37 mouse cellular contexts compared by ENCODE assay signal in the genomic region with DNA sequence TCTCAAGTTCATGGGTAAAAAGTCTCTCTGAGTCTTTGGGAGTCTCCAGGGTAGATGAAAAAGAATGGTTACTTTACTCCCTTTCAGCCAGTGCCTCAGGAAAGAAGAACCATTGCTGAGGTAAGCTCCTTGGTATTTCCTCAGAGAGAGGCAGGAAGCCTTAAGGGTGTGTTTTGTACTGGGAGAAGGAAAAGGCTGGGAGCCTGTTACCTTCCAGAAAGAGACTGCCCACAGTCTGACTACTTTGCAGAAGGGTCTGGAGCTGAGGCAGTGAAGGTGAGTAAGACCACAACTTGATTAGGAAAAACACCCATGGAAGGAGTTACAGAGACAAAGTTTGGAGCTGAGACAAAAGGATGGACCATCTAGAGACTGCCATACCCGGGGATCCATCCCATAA. TPM values are rescaled to one million over a fixed set of nuclear protein-coding genes. Genes with fewer than 3 reads are reported as not detected.
DNase-seq lines count a peak whose midpoint lies in the region; ATAC-seq and TF ChIP-seq lines count a peak whose summit lies in the region.
"Had no signal": no experiment of that assay in that cellular context is flagged by ENCODE, and none has a peak within 500 bp of the region (broad histone marks: within the 10 kb centered on the region; RNA-seq: fewer than 3 reads in every experiment).

No protein-coding gene starts in this region.

- H3K4me1 ChIP-seq in heart, adult 2 months (ENCODE audit: control insufficient read depth, insufficient read depth, low read length) = peaks cover 15% of the 10 kb centered on the region
- H3K4me1 ChIP-seq in heart, embryonic 11.5 days (ENCODE audit: control insufficient read depth, insufficient read depth, low read length) = no peaks in the 10 kb centered on the region
- peaks cover 23% of the 10 kb centered on the region for H3K4me1 ChIP-seq in liver, adult 2 months (ENCODE audit: control insufficient read depth, insufficient read depth, low read length)
- H3K4me1 ChIP-seq in CH12.LX (ENCODE audit: control insufficient read depth in 1 of 2, insufficient read depth in 2 of 2) = peaks cover 2 to 37% of the 10 kb centered on the region in 2 experiments; a peak in 3 of 4 replicates
- peaks cover 15% of the 10 kb centered on the region for H3K4me1 ChIP-seq in brown adipose tissue, adult 24 weeks (ENCODE audit: control insufficient read depth, insufficient read depth, insufficient read length, low read length)
- H3K4me1 ChIP-seq in hindbrain, embryonic 14.5 days (replicated peaks; ENCODE audit: control insufficient read depth, insufficient read depth, low read length) = no peaks in the 10 kb centered on the region
- H3K4me1 ChIP-seq: hindbrain, embryonic 12.5 days; limb, embryonic 13.5 days; lung, embryonic 15.5 days; midbrain, embryonic 12.5 days had no signal

- H3K27ac ChIP-seq in heart, adult 2 months = peak overlapping the region; percentile 95
- no peak overlapping the region for H3K27ac ChIP-seq in heart, embryonic 11.5 days (ENCODE audit: low read depth, low read length)
- peak overlapping the region; percentile 23 for H3K27ac ChIP-seq in liver, adult 2 months (replicated peaks; ENCODE audit: insufficient read depth, low read depth, low read length)
- peak overlapping the region; percentile 23; the same call in 1 of the 2 replicates for H3K27ac ChIP-seq in CH12.LX (ENCODE audit: insufficient read depth, low read depth)
- H3K27ac ChIP-seq in brown adipose tissue, adult 24 weeks (replicated peaks; ENCODE audit: low read depth, low read length) = peak overlapping the region; percentile 97
- no peak overlapping the region for H3K27ac ChIP-seq in hindbrain, embryonic 14.5 days
- H3K27ac ChIP-seq: forebrain, embryonic 13.5 days; hindbrain, embryonic 12.5 days; limb, embryonic 13.5 days; liver, embryonic 14.5 days; lung, embryonic 15.5 days; midbrain, embryonic 12.5 days; neural tube, embryonic 12.5 days had no signal

- no peak for TF ChIP-seq RAD21 in CH12.LX (IDR thresholded peaks at IDR 0.05; ENCODE audit: low read depth, low read length)

- no peaks in the 10 kb centered on the region for H3K79me2 ChIP-seq in heart, adult 2 months (replicated peaks; ENCODE audit: control insufficient read depth, insufficient read depth, low read length)
- H3K79me2 ChIP-seq in liver, adult 2 months (ENCODE audit: control insufficient read depth, insufficient read depth, low read length) = no peaks in the 10 kb centered on the region; the same call in 1 of the 2 replicates
- no peaks in the 10 kb centered on the region for H3K79me2 ChIP-seq in CH12.LX (replicated peaks; ENCODE audit: control insufficient read depth, extremely low read depth, insufficient read depth, poor library complexity, severe bottlenecking)

- DNase-seq in heart, adult 2 months = peak; percentile 31 to 41
- no peak for DNase-seq in liver, adult 2 months (ENCODE audit: extremely low read depth, low read depth, low spot score)
- no peak for DNase-seq in liver
- DNase-seq in CH12.LX (ENCODE audit: extremely low read depth) = no peak
- no peak for DNase-seq in hindbrain, embryonic 14.5 days (ENCODE audit: low spot score)
- DNase-seq: adrenal gland, postnatal 36 days; cerebellum, adult 8-10 months; cerebellum, postnatal 25 days; gastrocnemius, postnatal 36 days; kidney, postnatal 25 days; right cerebral cortex, adult 18-20 months; thymus, postnatal 4 days had no signal

- H3K9me3 ChIP-seq in heart, embryonic 11.5 days (replicated peaks; ENCODE audit: control insufficient read depth, low read length) = no peaks in the 10 kb centered on the region
- H3K9me3 ChIP-seq in CH12.LX (replicated peaks; ENCODE audit: low read length) = no peaks in the 10 kb centered on the region
- H3K9me3 ChIP-seq in hindbrain, embryonic 14.5 days (ENCODE audit: control insufficient read depth, low read length) = no peaks in the 10 kb centered on the region
- H3K9me3 ChIP-seq: forebrain, embryonic 13.5 days; hindbrain, embryonic 12.5 days; limb, embryonic 13.5 days; lung, embryonic 15.5 days; midbrain, embryonic 12.5 days; neural tube, embryonic 12.5 days had no signal

- H3K9ac ChIP-seq in heart, adult 2 months (ENCODE audit: low read depth, low read length) = peak overlapping the region; percentile 49
- H3K9ac ChIP-seq in heart, embryonic 11.5 days (ENCODE audit: low read depth, low read length) = no peak overlapping the region
- H3K9ac ChIP-seq in liver, adult 2 months (ENCODE audit: low read depth, low read length) = no peak overlapping the region
- H3K9ac ChIP-seq in CH12.LX (ENCODE audit: insufficient read depth, low read depth) = peak overlapping the region; percentile 76
- H3K9ac ChIP-seq in hindbrain, embryonic 14.5 days = no peak overlapping the region
- H3K9ac ChIP-seq: forebrain, embryonic 13.5 days; hindbrain, embryonic 12.5 days; limb, embryonic 13.5 days; liver, embryonic 14.5 days; lung, embryonic 15.5 days; midbrain, embryonic 12.5 days; neural tube, embryonic 12.5 days had no signal

- dilution Hi-C loops in CH12.LX (cut with MboI; ENCODE audit: extremely low pct_ligation_motif_present, extremely low pct_unique_long_range_greater_than_20kb, low sequenced_read_pairs) = no loop called here

- in situ Hi-C loops in CH12.LX (cut with MboI; ENCODE audit: low pct_ligation_motif_present, low pct_unique_long_range_greater_than_20kb, low sequenced_read_pairs) = loop anchor here (25.0 kb wide), 1 partner anchor 564 kb away; a partner anchor contains a TSS

- intact Hi-C loops in heart, adult 2 months (cut with DNase I) = loop anchor here (5.0 kb wide), 1 partner anchor 34 kb away; a partner anchor contains a TSS

- 53% methylated on average over 1 of the region's 1 CpGs for WGBS in heart, adult 2 months
- WGBS in heart, embryonic 11.5 days (ENCODE audit: insufficient replicate concordance) = 92% methylated on average over 1 of the region's 1 CpGs
- 90% methylated on average over 1 of the region's 1 CpGs for WGBS in liver, adult 2 months
- WGBS in hindbrain, embryonic 14.5 days = 77% methylated on average over 1 of the region's 1 CpGs

- no peaks in the 10 kb centered on the region for H3K27me3 ChIP-seq in heart, adult 2 months (ENCODE audit: control insufficient read depth, insufficient read depth, low read length)
- H3K27me3 ChIP-seq in heart, embryonic 11.5 days (ENCODE audit: control insufficient read depth, insufficient read depth, low read length) = no peaks in the 10 kb centered on the region
- H3K27me3 ChIP-seq in liver, adult 2 months (ENCODE audit: control insufficient read depth, insufficient read depth, low read length) = no peaks in the 10 kb centered on the region
- H3K27me3 ChIP-seq in CH12.LX (replicated peaks) = no peaks in the 10 kb centered on the region
- H3K27me3 ChIP-seq in hindbrain, embryonic 14.5 days (ENCODE audit: control insufficient read depth, insufficient read depth, low read length) = no peaks in the 10 kb centered on the region
- H3K27me3 ChIP-seq: forebrain, embryonic 13.5 days; hindbrain, embryonic 12.5 days; limb, embryonic 13.5 days; lung, embryonic 15.5 days; neural tube, embryonic 12.5 days had no signal

- H3K36me3 ChIP-seq in heart, adult 2 months (ENCODE audit: control insufficient read depth, insufficient read depth, low read length) = peaks cover 12% of the 10 kb centered on the region
- no peaks in the 10 kb centered on the region for H3K36me3 ChIP-seq in heart, embryonic 11.5 days (ENCODE audit: control insufficient read depth, insufficient read depth, low read length)
- peaks cover 9% of the 10 kb centered on the region; the same call in 1 of the 2 replicates for H3K36me3 ChIP-seq in liver, adult 2 months (ENCODE audit: control insufficient read depth, insufficient read depth, low read length)
- H3K36me3 ChIP-seq in CH12.LX (replicated peaks in 1 of 2; ENCODE audit: control insufficient read depth in 1 of 2, insufficient read depth in 1 of 2, low read length in 1 of 2) = no peaks in the 10 kb centered on the region
- no peaks in the 10 kb centered on the region for H3K36me3 ChIP-seq in hindbrain, embryonic 14.5 days (replicated peaks; ENCODE audit: control insufficient read depth, insufficient read depth)
- H3K36me3 ChIP-seq: hindbrain, embryonic 12.5 days; limb, embryonic 13.5 days; lung, embryonic 15.5 days; midbrain, embryonic 12.5 days; neural tube, embryonic 12.5 days had no signal

- TF ChIP-seq POLR2A in heart, adult 2 months (IDR thresholded peaks at IDR 0.05; ENCODE audit: insufficient read depth, low read depth, low read length) = peak; percentile 75; the same call in 1 of the 2 replicates
- TF ChIP-seq POLR2A in liver, adult 2 months (IDR thresholded peaks at IDR 0.05; ENCODE audit: extremely low read depth, insufficient read depth, low read length) = no peak
- TF ChIP-seq POLR2A in CH12.LX (IDR thresholded peaks at IDR 0.05; ENCODE audit: low read depth, low read length) = no peak

- TF ChIP-seq EP300 in heart, adult 2 months (IDR thresholded peaks at IDR 0.05; ENCODE audit: insufficient read depth, low read depth, low read length) = no peak
- no peak for TF ChIP-seq EP300 in CH12.LX (IDR thresholded peaks at IDR 0.05; ENCODE audit: low read length)

- H3K4me2 ChIP-seq in heart, embryonic 11.5 days = no peak overlapping the region
- H3K4me2 ChIP-seq in CH12.LX (ENCODE audit: insufficient read depth, low read depth, poor library complexity, severe bottlenecking) = peak overlapping the region; percentile 68
- no peak overlapping the region for H3K4me2 ChIP-seq in hindbrain, embryonic 14.5 days (replicated peaks)
- H3K4me2 ChIP-seq: forebrain, embryonic 13.5 days; hindbrain, embryonic 12.5 days; limb, embryonic 13.5 days; lung, embryonic 15.5 days; midbrain, embryonic 12.5 days; neural tube, embryonic 12.5 days had no signal

- ATAC-seq in heart, embryonic 11.5 days (replicated peaks; ENCODE audit: insufficient number of reproducible peaks, low FRiP score, low TSS enrichment) = no peak
- ATAC-seq in hindbrain, embryonic 14.5 days (ENCODE audit: low FRiP score) = no peak
- ATAC-seq: forebrain, embryonic 13.5 days; intestine, embryonic 16.5 days had no signal

- no peak for TF ChIP-seq CTCF in heart, adult 2 months (IDR thresholded peaks at IDR 0.05)
- TF ChIP-seq CTCF in liver, adult 2 months (IDR thresholded peaks at IDR 0.05; ENCODE audit: low read depth, low read length) = no peak
- no peak for TF ChIP-seq CTCF in CH12.LX (conservative IDR thresholded peaks at IDR 0.05 in 1 of 2, IDR thresholded peaks at IDR 0.05 in 1 of 2; ENCODE audit: low read depth in 2 of 2, low read length in 2 of 2)

- H3K4me3 ChIP-seq in heart, adult 2 months = peak overlapping the region; percentile 20; the same call in 1 of the 2 replicates
- H3K4me3 ChIP-seq in heart, embryonic 11.5 days (ENCODE audit: low read depth, low read length) = no peak overlapping the region
- H3K4me3 ChIP-seq in liver, adult 2 months (ENCODE audit: insufficient read depth, low read depth, low read length) = no peak overlapping the region
- H3K4me3 ChIP-seq in CH12.LX (replicated peaks in 1 of 3; ENCODE audit: low read depth in 2 of 3, low read length in 2 of 3, poor library complexity in 1 of 3) = peak overlapping the region; percentile 34 to 44 (median 39)
- peak overlapping the region; percentile 49 for H3K4me3 ChIP-seq in brown adipose tissue, adult 24 weeks (ENCODE audit: insufficient read depth, low read depth, low read length)
- H3K4me3 ChIP-seq in hindbrain, embryonic 14.5 days (replicated peaks; ENCODE audit: low read length) = no peak overlapping the region
- H3K4me3 ChIP-seq: forebrain, embryonic 13.5 days; hindbrain, embryonic 12.5 days; limb, embryonic 13.5 days; lung, embryonic 15.5 days; midbrain, embryonic 12.5 days; myocyte; neural tube, embryonic 12.5 days had no signal

RNA-seq across cellular contexts. Expression of a gene that starts 30.7 kb away (rescaled TPM):
- total RNA-seq in heart, adult 2 months (2021) = not detected
- polyA plus RNA-seq in heart, adult 2 months (2012; rRNA removed) = not detected in 2 replicates
- polyA plus RNA-seq in heart, embryonic 11.5 days (2014; fragmentation: Nextera tagmentation; extraction: Ambion mirVana) = not detected in 2 replicates
- total RNA-seq in liver, adult 2 months (2014; rRNA removed) = not detected in 2 replicates
- not detected in 2 replicates for polyA plus RNA-seq in liver, adult 2 months (2012; rRNA removed)
- total RNA-seq in CH12.LX (2012; rRNA removed) (not detected in 2 replicates), CH12.LX (2014; rRNA removed) (not detected in 2 replicates)
- polyA plus RNA-seq in CH12.LX (2012; ENCODE audit: insufficient read length, low read depth) = not detected in 2 replicates
- not detected in 2 replicates for polyA plus RNA-seq in brown adipose tissue, adult 24 weeks (2012; ENCODE audit: insufficient read depth, insufficient read length, missing spikeins)
- polyA plus RNA-seq in hindbrain, embryonic 14.5 days (2014; fragmentation: Nextera tagmentation; extraction: Ambion mirVana) = not detected in 2 replicates
- total RNA-seq: adrenal gland, adult 18-20 months; adrenal gland, postnatal 36 days; gastrocnemius, postnatal 36 days; heart, postnatal 14 days; layer of hippocampus, adult 8-10 months; layer of hippocampus, postnatal 25 days; left cerebral cortex, adult 8-10 months; left cerebral cortex, postnatal 36 days; megakaryocyte, adult 5-6 weeks; midbrain, postnatal 0 days had no signal
- polyA plus RNA-seq: C2C12; embryonic facial prominence, embryonic 11.5 days; forebrain, embryonic 13.5 days; heart, embryonic 14.5 days; hindbrain, embryonic 12.5 days; kidney, embryonic 14.5 days; limb, embryonic 13.5 days; liver, embryonic 14.5 days; lung, embryonic 15.5 days; midbrain, embryonic 12.5 days; midbrain, postnatal 0 days; neural tube, embryonic 12.5 days; stomach, embryonic 14.5 days; thymus, postnatal 0 days had no signal

RNA-seq across cellular contexts. Expression of a gene that starts 32.4 kb away (rescaled TPM):
- 1 to 10 TPM; 2.2 to 2.4 TPM for total RNA-seq in heart, adult 2 months (2021)
- polyA plus RNA-seq in heart, adult 2 months (2012; rRNA removed) = 1.1 and 1.7 TPM in 2 replicates
- not detected in 2 replicates for polyA plus RNA-seq in heart, embryonic 11.5 days (2014; fragmentation: Nextera tagmentation; extraction: Ambion mirVana)
- 0.83 and 1.7 TPM in 2 replicates for total RNA-seq in liver, adult 2 months (2014; rRNA removed)
- 0.78 and 1.9 TPM in 2 replicates for polyA plus RNA-seq in liver, adult 2 months (2012; rRNA removed)
- total RNA-seq in CH12.LX (2012; rRNA removed) (not detected in 2 replicates), CH12.LX (2014; rRNA removed) (not detected in 2 replicates)
- not detected in 2 replicates for polyA plus RNA-seq in CH12.LX (2012; ENCODE audit: insufficient read length, low read depth)
- 1.4 and 2.8 TPM in 2 replicates for polyA plus RNA-seq in brown adipose tissue, adult 24 weeks (2012; ENCODE audit: insufficient read depth, insufficient read length, missing spikeins)
- not detected in 2 replicates for polyA plus RNA-seq in hindbrain, embryonic 14.5 days (2014; fragmentation: Nextera tagmentation; extraction: Ambion mirVana)
- total RNA-seq: layer of hippocampus, adult 8-10 months; layer of hippocampus, postnatal 25 days; left cerebral cortex, postnatal 36 days; midbrain, postnatal 0 days had no signal
- polyA plus RNA-seq: C2C12; embryonic facial prominence, embryonic 11.5 days; forebrain, embryonic 13.5 days; heart, embryonic 14.5 days; hindbrain, embryonic 12.5 days; kidney, embryonic 14.5 days; limb, embryonic 13.5 days; midbrain, embryonic 12.5 days; midbrain, postnatal 0 days; neural tube, embryonic 12.5 days had no signal

RNA-seq across cellular contexts. Expression of a gene that starts 55.5 kb away (rescaled TPM):
- total RNA-seq in heart, adult 2 months (2021) = not detected
- not detected in 2 replicates for polyA plus RNA-seq in heart, adult 2 months (2012; rRNA removed)
- 0.17 TPM in 1 of 2 replicates, not detected in the other for polyA plus RNA-seq in heart, embryonic 11.5 days (2014; fragmentation: Nextera tagmentation; extraction: Ambion mirVana)
- total RNA-seq in liver, adult 2 months (2014; rRNA removed) = not detected in 2 replicates
- not detected in 2 replicates for polyA plus RNA-seq in liver, adult 2 months (2012; rRNA removed)
- total RNA-seq in CH12.LX (2012; rRNA removed) = not detected in 2 replicates
- not detected in 2 replicates for total RNA-seq in CH12.LX (2014; rRNA removed)
- polyA plus RNA-seq in CH12.LX (2012; ENCODE audit: insufficient read length, low read depth) = 0.37 TPM in 1 of 2 replicates, not detected in the other
- not detected in 2 replicates for polyA plus RNA-seq in brown adipose tissue, adult 24 weeks (2012; ENCODE audit: insufficient read depth, insufficient read length, missing spikeins)
- not detected in 2 replicates for polyA plus RNA-seq in hindbrain, embryonic 14.5 days (2014; fragmentation: Nextera tagmentation; extraction: Ambion mirVana)
- total RNA-seq: adrenal gland, adult 18-20 months; adrenal gland, postnatal 36 days; gastrocnemius, postnatal 36 days; heart, postnatal 14 days; layer of hippocampus, adult 8-10 months; layer of hippocampus, postnatal 25 days; megakaryocyte, adult 5-6 weeks; midbrain, postnatal 0 days had no signal
- polyA plus RNA-seq: C2C12; embryonic facial prominence, embryonic 11.5 days; forebrain, embryonic 13.5 days; hindbrain, embryonic 12.5 days; kidney, embryonic 14.5 days; limb, embryonic 13.5 days; liver, embryonic 14.5 days; midbrain, embryonic 12.5 days; myocyte; neural tube, embryonic 12.5 days; stomach, embryonic 14.5 days; thymus, postnatal 0 days had no signal

Comparison
In these comparisons a context has a peak if more than half of its experiments do, and no peak if none do; other contexts are left out.
1. H3K27ac ChIP-seq: peak in heart, adult 2 months (single experiment), liver, adult 2 months (single experiment), CH12.LX (single experiment) and brown adipose tissue, adult 24 weeks (single experiment); none in heart, embryonic 11.5 days (single experiment) and hindbrain, embryonic 14.5 days (single experiment).
2. H3K4me3 ChIP-seq: peak in heart, adult 2 months (single experiment), CH12.LX (3 of 3) and brown adipose tissue, adult 24 weeks (single experiment); none in heart, embryonic 11.5 days (single experiment), liver, adult 2 months (single experiment) and hindbrain, embryonic 14.5 days (single experiment).
3. H3K9ac ChIP-seq: peak in heart, adult 2 months (single experiment) and CH12.LX (single experiment); none in heart, embryonic 11.5 days (single experiment), liver, adult 2 months (single experiment) and hindbrain, embryonic 14.5 days (single experiment).
4. DNase-seq: peak in heart, adult 2 months (2 of 2); none in liver, adult 2 months (single experiment), liver (single experiment), CH12.LX (single experiment) and hindbrain, embryonic 14.5 days (single experiment).